Mouse (Mus musculus): ENCODE measurements around the gene Add1. TPM values are rescaled to one million over a fixed set of nuclear protein-coding genes. Genes with fewer than 3 reads are reported as not detected.

Gene Add1
- 170 TPM for polyA plus RNA-seq (2017; shearing (Covaris generic))

DNA sequence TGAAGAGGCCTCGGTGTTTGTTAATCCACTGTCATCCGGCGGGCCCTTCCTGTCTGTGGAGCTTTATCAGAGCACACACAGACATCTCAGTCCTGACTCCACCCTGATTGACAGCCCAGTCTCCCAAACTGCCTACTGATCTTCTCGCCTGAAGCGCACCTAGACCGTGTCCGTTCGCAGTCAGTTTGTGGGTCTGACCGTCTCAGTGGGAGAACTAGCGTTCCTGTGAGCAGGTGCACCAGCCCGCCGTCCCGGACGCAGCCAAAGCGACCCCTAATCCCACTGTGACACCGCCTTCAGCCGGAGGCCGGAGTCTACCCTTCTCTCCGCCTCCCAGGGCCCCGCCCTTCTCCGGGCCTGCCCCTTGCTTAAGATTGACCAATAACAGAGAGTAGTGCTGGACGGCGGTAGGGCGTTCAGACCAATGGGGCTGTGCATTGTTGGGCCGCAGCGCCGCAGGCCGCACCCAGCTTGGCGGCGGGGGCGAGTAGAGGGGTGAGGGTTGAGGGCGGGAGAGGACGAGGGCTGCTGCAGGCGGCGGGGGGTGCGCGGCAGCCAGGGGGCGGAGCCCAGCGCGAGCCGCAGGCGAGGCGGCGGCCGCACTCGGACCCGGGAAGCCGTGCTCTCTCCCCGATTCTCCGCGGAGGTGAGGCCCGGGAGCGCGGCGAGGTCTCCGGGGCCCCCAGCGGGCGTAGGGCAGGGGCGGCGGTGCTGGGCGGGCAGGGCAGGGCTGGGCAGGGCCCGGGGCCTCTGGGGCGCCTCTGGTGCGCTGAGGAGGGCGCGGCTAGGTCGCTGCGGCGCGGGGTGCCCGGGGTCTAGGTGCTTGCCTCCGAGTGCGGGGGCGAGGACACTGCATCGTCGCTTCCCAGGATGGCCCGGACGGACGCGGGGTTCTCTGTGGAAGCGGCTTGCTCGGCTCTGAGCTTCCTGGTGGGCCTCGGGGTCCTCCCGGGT, at the start of gene Add1:
TSS of gene Add1 (plus strand) at position 397 of the 954 bp plus-strand sequence.

DNA sequence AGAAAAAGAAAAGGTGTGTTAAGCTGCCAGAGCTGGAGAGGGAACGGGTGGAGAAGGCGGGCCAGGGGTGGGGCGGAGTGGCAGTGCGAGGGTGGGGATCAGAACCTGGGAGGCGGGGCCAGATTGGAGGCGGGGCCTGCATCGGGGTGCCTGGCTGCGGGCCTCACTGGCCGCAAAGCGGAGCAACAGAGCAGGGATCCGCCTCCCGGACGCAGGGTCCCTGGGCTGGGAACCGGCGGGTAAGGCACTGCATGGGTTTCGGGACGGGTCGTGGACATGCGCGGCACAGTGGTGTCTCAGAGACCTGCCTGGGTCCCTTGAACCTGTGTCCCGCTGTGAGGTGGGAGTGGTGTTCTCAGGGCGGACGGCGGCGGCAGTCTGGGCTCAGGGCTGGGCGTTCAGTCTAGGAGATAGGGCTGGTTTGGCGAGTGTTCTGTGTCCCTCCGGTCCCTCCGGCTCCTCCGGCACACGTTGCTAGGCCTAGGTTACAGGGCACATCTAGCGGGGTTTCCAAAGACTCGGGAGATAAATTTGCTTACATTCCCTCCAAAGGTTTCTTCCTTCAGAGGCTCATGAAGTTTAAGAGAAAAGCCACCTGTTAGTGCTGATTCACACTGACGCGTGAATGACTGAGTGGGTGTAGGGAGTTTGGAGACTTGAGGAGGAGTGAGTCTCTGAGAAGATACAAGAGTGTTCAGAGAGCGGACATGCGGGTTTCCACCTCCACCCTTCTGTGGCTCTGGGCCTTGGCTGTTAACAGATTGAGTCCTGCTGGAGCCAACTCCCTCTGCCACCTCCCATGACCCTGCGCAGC, 47.6 kb upstream of the Add1 start, which contains the start of gene Sh3bp2:
TSS of gene Sh3bp2 (plus strand) at position 176 of the 814 bp plus-strand sequence.

DNA sequence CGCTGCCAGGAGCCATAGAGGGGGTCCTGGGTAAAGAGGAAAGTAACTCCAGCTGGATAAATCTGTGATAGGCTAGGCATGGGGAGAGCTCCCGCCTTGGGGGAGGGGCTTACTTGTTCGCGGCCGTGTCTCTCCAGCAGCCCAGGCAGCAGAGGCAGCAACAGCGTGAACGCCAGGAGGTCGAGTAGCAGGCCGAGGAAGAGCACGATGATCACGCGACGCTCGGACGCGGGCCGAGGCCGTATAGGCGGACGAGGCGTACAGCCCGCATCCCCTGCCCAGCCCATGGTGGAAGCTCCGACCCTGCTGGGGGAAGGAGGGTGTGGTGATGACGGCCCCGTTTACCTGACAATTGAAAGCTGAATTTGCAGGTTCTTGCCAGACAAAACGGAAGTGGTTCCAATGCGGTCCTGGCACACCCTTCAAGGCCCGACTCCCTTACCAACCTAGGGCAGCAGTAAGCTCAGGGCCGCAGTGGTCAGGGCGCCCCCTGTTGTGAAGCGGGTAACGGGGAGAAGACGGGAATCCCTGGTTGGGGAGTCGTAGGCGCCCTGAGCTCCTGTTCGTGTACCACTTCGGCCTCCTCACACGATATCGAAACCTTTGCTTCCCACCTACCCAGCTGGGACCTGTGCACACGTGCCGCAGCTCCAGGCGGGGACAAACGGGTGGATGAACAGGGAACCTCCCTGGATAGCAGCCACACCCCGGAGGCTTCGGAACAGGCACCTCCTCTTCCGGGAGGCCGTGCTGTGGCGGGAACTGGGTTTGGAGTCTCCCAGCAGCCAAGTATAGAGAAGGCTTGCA, 63.2 kb downstream of the Add1 start, which contains the start of gene Mfsd10:
TSS of gene Mfsd10 (minus strand) at position 732 of the 807 bp plus-strand sequence.

DNA sequence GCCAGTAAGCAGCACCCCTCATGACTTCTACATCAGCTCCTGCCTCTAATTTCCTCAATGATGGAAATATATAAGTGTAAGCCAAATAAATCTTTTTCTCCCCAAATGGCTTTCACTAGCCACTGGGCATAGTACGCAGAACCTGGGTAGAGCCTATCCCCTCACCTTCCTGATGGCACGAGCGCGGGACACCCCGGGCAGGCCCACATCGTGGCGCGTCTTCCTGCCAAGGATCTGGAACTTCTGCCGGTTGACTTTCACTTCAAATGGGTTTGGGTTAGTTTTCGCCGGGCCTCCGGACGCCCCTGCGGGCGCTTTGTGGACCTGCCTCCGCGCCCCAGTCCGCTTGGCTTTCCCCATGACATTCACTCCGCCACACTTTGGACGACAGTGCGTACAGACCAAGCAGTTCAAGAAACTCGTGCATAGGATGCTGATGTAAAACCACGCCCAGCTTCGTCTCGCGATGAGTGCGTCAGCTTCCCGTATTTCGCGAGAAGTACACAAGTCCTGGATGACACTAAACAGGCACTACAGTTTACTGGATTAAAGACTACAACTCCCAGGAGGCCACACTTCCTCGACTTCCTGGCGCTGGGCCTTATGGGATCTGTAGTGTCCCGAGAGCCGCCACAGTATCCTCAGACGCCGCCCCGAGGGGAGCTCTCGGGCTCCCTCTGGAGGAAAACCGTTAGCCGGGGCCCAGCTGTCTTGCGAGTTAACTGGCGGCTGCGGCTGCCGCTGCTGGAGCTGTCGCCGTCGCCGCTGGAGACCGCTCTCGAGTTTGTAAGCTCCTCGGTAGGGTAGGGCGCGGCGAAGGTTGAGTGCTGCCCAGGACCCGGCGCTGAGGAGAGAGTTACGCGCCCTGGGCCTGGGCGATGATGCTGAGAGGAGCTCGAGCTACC, 86.5 kb downstream of the Add1 start, which contains the start of the genes Nop14 and Grk4:
TSS of gene Nop14 (minus strand) at position 463 of the 905 bp plus-strand sequence.
TSS of gene Grk4 (plus strand) at position 694 of the 905 bp plus-strand sequence.

Other genes starting within 250 kb of the Add1 start
- gene Rnf4, start 237.4 kb upstream of the Add1 start, polyA plus RNA-seq (2017; shearing (Covaris generic)) = 223 TPM
- gene Fam193a, start 203.7 kb upstream of the Add1 start, polyA plus RNA-seq (2017; shearing (Covaris generic)) = 11.6 TPM
- 34.5 TPM for gene Tnip2, start 59.7 kb upstream of the Add1 start, polyA plus RNA-seq (2017; shearing (Covaris generic))
- gene Sh3bp2, start 47.8 kb upstream of the Add1 start, polyA plus RNA-seq (2017; shearing (Covaris generic)) = 6.0 TPM
- 49.5 TPM for gene Mfsd10, start 63.5 kb downstream of the Add1 start, polyA plus RNA-seq (2017; shearing (Covaris generic))
- 53.7 TPM for gene Nop14, start 86.5 kb downstream of the Add1 start, polyA plus RNA-seq (2017; shearing (Covaris generic))
- 6.4 TPM for gene Grk4, start 86.7 kb downstream of the Add1 start, polyA plus RNA-seq (2017; shearing (Covaris generic))
- 13.8 TPM for gene Htt, start 188.1 kb downstream of the Add1 start, polyA plus RNA-seq (2017; shearing (Covaris generic))